Mouse (Mus musculus): Measurements from ENCODE around the gene Stmnd1.

DNA sequence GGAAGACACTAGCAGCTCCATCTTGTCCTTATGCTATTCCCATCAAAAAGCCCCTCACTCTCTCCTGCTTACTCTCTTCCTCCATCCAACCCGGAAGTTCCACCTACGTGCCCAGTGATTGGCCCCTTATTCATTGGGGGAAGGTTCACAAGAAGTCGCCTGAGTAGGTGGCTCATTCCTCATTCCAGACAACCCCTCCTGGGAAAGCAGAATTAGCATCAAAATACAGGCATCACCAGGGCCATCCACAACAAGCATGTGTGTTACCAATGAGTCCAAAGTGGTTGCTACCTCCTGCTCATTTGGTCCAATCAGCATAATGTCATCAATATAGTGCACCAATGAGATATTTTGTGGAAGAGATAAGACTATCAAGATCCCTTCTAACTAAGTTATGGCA is 12.3 kb upstream of the Stmnd1 start:
- TF ChIP-seq POLR2A (IDR thresholded peaks at IDR 0.05; ENCODE audit: borderline replicate concordance, insufficient read depth, low read length) (no peak), CTCF (IDR thresholded peaks at IDR 0.05; ENCODE audit: borderline replicate concordance, insufficient read depth, low read depth, low read length) (no peak)
